Comparison of ENCODE assay signal across 27 mouse cellular contexts in genomic region chr3:131891941-131892340, GRCm38 (mm10).
DNase-seq lines count a peak whose midpoint lies in the region; ATAC-seq and TF ChIP-seq lines count a peak whose summit lies in the region.
"Had no signal": no experiment of that assay in that cellular context is flagged by ENCODE, and none has a peak within 500 bp of the region (broad histone marks: within the 10 kb centered on the region; RNA-seq: fewer than 3 reads in every experiment).

No protein-coding gene starts in this region.

- H3K9me3 ChIP-seq in liver, embryonic 15.5 days (replicated peaks), result no peaks in the 10 kb centered on the region
- H3K9me3 ChIP-seq in liver, embryonic 12.5 days (replicated peaks), result no peaks in the 10 kb centered on the region
- H3K9me3 ChIP-seq in lung, postnatal 0 days (ENCODE audit: low read length), result no peaks in the 10 kb centered on the region
- H3K9me3 ChIP-seq: forebrain, embryonic 10.5 days; forebrain, embryonic 13.5 days; heart, embryonic 10.5 days; heart, embryonic 13.5 days had no signal

- no peaks in the 10 kb centered on the region for H3K4me1 ChIP-seq in liver, embryonic 15.5 days (replicated peaks)
- no peaks in the 10 kb centered on the region for H3K4me1 ChIP-seq in liver, embryonic 12.5 days
- H3K4me1 ChIP-seq in lung, postnatal 0 days (ENCODE audit: insufficient read depth, low read depth, low read length), result no peaks in the 10 kb centered on the region
- H3K4me1 ChIP-seq: forebrain, embryonic 10.5 days; forebrain, embryonic 13.5 days; heart, embryonic 10.5 days; heart, embryonic 13.5 days had no signal

- H3K4me2 ChIP-seq in liver, embryonic 15.5 days, result no peak overlapping the region
- H3K4me2 ChIP-seq in liver, embryonic 12.5 days, result no peak overlapping the region
- no peak overlapping the region for H3K4me2 ChIP-seq in lung, postnatal 0 days (replicated peaks; ENCODE audit: low read depth, low read length)
- H3K4me2 ChIP-seq: forebrain, embryonic 13.5 days; heart, embryonic 13.5 days; hindbrain, embryonic 14.5 days had no signal

- 58% methylated on average over 7 of the region's 7 CpGs for WGBS in liver, embryonic 15.5 days (ENCODE audit: insufficient replicate concordance)
- 62% methylated on average over 7 of the region's 7 CpGs for WGBS in liver, embryonic 12.5 days (ENCODE audit: insufficient replicate concordance)
- WGBS in lung, postnatal 0 days, result 80% methylated on average over 7 of the region's 7 CpGs

- DNase-seq in lung, postnatal 0 days (ENCODE audit: low spot score), result peak; percentile 14
- no peak for DNase-seq in lung, postnatal 4 days
- no peak for DNase-seq in heart, adult 18-20 months
- DNase-seq: adrenal gland, postnatal 10 days; adrenal gland, postnatal 36 days; B cell, adult 2 months; cerebellum, adult 18-20 months; cerebellum, adult 9-10 months; cerebellum, postnatal 14 days; gastrocnemius, postnatal 10 days; gastrocnemius, postnatal 36 days; heart, adult 11 months; heart, postnatal 14 days; heart, postnatal 4 days had no signal

- 0 out of 2 replicates have a peak, but pooled peaks have one; percentile 40 for ATAC-seq in liver, embryonic 15.5 days (ENCODE audit: insufficient read depth)
- no peak for ATAC-seq in liver, embryonic 12.5 days
- ATAC-seq in lung, postnatal 0 days, result no peak
- 0 out of 2 replicates have a peak, but pooled peaks have one; percentile 17 for ATAC-seq in monocyte, adult 5-6 weeks (replicated peaks; ENCODE audit: insufficient number of reproducible peaks, low FRiP score, low TSS enrichment, poor library complexity, severe bottlenecking)
- ATAC-seq: forebrain, embryonic 13.5 days; forebrain, embryonic 16.5 days; hindbrain, postnatal 0 days; Patski had no signal

- TF ChIP-seq CTCF in lung, postnatal 0 days (IDR thresholded peaks at IDR 0.05), result no peak

- no peak for TF ChIP-seq EP300 in lung, postnatal 0 days (IDR thresholded peaks at IDR 0.05)

- no peaks in the 10 kb centered on the region for H3K36me3 ChIP-seq in liver, embryonic 15.5 days (replicated peaks)
- H3K36me3 ChIP-seq in liver, embryonic 12.5 days, result no peaks in the 10 kb centered on the region
- H3K36me3 ChIP-seq in lung, postnatal 0 days (ENCODE audit: insufficient read depth, low read length), result no peaks in the 10 kb centered on the region
- H3K36me3 ChIP-seq: forebrain, embryonic 10.5 days; G1E; heart, embryonic 10.5 days; heart, embryonic 13.5 days had no signal

- H3K27ac ChIP-seq in liver, embryonic 15.5 days (replicated peaks), result no peak overlapping the region
- no peak overlapping the region for H3K27ac ChIP-seq in liver, embryonic 12.5 days
- H3K27ac ChIP-seq in lung, postnatal 0 days (ENCODE audit: low read length), result no peak overlapping the region
- H3K27ac ChIP-seq: forebrain, embryonic 10.5 days; forebrain, embryonic 13.5 days; heart, embryonic 10.5 days; heart, embryonic 13.5 days; hindbrain, embryonic 14.5 days; hindbrain, postnatal 0 days had no signal

- no peak overlapping the region for H3K4me3 ChIP-seq in liver, embryonic 15.5 days (replicated peaks)
- no peak overlapping the region for H3K4me3 ChIP-seq in liver, embryonic 12.5 days
- no peak overlapping the region for H3K4me3 ChIP-seq in lung, postnatal 0 days (ENCODE audit: low read depth, low read length)
- H3K4me3 ChIP-seq: forebrain, embryonic 10.5 days; forebrain, embryonic 13.5 days; heart, embryonic 10.5 days; heart, embryonic 13.5 days had no signal

- H3K27me3 ChIP-seq in liver, embryonic 15.5 days, result no peaks in the 10 kb centered on the region
- no peaks in the 10 kb centered on the region for H3K27me3 ChIP-seq in liver, embryonic 12.5 days (replicated peaks)
- no peaks in the 10 kb centered on the region for H3K27me3 ChIP-seq in lung, postnatal 0 days (replicated peaks; ENCODE audit: insufficient read depth, low read length)
- H3K27me3 ChIP-seq: CH12.LX; forebrain, embryonic 13.5 days; heart, embryonic 13.5 days; Patski had no signal

- H3K9ac ChIP-seq in liver, embryonic 15.5 days, result no peak overlapping the region
- no peak overlapping the region for H3K9ac ChIP-seq in liver, embryonic 12.5 days
- no peak overlapping the region for H3K9ac ChIP-seq in lung, postnatal 0 days (replicated peaks; ENCODE audit: low read depth)
- H3K9ac ChIP-seq: forebrain, embryonic 13.5 days; heart, embryonic 13.5 days; hindbrain, embryonic 14.5 days had no signal

Comparison
In these comparisons a context has a peak if more than half of its experiments do, and no peak if none do; other contexts are left out.
1. ATAC-seq: peak in liver, embryonic 15.5 days (single experiment) and monocyte, adult 5-6 weeks (single experiment); none in liver, embryonic 12.5 days (single experiment) and lung, postnatal 0 days (single experiment).